Mouse (Mus musculus) embryo, embryonic 9.5 days (tissue): Measurements from ENCODE around the gene Mptx1.
"Not testable (repeated sequence)": the region's sequence is repeated elsewhere in the genome, so short reads cannot be mapped to it uniquely, and the experiment has no call there.

ENCODE experiments used
- DNase-seq: peaks from one replicate; pipeline ENCODE4 v3.0.0-alpha.2; 2017; ENCODE audit errors: extremely low spot score

The Mptx1 gene

DNA sequence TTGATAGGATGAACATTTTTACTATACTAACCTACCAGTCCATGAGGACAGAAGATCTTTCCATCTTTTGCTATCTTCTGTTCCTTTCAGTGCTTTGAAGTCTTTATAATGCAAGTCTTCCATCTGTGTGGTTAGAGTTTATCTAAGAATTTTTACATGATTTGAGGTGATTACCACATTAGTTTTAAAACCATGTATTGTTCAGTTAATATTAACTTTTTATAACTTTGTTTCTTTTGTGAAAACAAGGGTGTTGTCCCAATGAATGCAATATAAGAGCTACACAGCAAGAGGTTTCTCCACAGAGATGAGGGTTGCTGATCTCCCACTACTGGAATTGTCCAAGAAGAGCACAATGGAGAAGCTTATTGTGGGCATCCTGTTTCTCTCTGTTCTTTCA, at the start of gene Mptx1:
Mptx1 (plus strand) TSS at position 301 of the 400 bp plus-strand sequence.
- DNase-seq = no peak

DNA sequence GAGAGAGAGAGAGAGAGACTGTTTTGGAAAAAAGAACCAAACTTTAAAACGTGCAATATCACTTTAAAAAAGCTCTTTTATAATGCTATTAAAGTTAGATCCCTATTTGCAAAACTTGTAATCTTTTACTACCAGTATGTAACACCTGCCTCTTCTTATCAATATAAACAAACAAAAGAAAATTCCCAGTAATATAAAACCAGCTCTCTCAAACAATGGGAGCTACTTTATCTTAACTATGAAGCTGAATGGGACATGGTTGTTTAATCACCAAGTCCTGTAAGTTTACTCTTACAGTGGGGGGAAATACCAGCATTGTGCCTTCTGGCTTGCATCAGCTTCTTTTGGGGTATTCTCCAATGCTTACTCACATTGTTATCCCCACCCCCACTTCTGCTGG, 27.2 kb upstream of the Mptx1 start:
- no peak for DNase-seq

DNA sequence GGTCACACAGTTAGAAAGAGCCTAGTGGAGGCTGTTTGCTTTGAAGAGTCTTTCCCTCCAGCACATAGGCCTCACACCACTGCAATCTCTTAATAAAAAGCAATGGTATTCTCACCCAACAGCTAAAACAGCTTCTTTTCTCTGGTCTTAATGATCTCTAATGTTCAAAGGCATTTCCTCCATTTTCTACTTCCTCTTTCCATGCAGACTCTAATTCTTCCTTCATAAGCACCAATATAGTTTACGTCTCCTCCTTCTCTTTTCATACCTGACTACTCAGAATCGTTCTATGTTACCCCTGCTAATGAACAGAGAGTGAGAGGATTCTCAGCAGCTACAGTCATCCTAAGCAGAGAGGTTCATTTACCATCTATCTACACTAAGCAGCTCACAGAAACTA, 13.0 kb upstream of the Mptx1 start:
- DNase-seq = no peak

DNA sequence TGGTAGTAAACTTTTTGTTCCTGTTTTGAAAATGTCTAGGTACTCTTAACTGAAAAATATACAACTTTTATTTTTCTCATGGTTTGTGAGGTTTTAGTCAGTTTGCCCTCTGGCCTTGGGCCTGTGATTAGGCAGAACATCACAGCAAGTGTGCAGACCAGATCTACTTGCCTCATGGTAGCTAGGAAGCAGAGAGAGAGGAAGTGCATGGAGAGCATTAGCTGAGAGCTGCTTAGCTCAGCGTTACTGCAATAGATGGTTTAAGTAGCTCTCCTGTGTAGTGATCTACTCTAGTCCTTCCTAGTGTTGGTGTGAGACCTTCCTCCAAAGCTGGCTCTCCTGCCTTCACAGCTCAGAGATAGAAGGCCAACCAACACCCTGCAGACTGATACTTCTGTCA, 23.3 kb downstream of the Mptx1 start:
- not testable (repeated sequence) for DNase-seq

DNA sequence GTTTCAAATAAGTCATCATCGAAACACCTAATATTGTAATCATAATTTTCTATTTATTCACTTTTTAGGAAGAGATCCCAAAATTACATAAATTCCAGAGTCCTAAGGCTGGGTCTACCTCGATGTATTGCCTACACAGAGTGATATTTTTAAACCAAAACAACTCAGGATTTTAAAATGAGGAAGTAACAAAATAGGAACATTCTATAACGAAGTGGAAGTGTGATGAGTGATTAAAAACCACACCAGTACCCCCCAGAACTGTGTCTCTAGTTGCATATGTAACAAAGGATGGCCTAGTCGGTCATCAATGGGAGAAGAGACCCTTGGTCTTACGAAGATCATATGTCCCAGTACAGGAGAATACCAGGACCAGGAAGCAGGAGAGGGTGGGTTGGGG, 24.3 kb downstream of the Mptx1 start:
- DNase-seq = no peak

GRCm38 (mm10) chr1:174364882-174365451, 34.6 kb downstream of the Mptx1 start, which contains the start of gene Olfr417:
Gene Olfr417, plus strand, starts transcription at chr1:174365122.
- DNase-seq = no peak

GRCm38 (mm10) chr1:174373799-174374198, 43.5 kb downstream of the Mptx1 start:
- no peak for DNase-seq
